Mouse (Mus musculus) neural tube, embryonic 11.5 days (tissue): ENCODE results near the gene Gtf3c4. TPM values are rescaled to one million over a fixed set of nuclear protein-coding genes. Genes with fewer than 3 reads are reported as not detected.

ENCODE experiments used
- ATAC-seq: fragments of 200-750 bp; cut with Nextera tagmentation; 2 replicates; pipeline ENCODE4 v1.8.0; 2017; ENCODE audit warnings: moderate number of reproducible peaks, mild to moderate bottlenecking, moderate TSS enrichment, moderate library complexity; ENCODE audit not compliant: insufficient read depth, low FRiP score, low TSS enrichment
- DNase-seq: peaks from one replicate; pipeline ENCODE4 v3.0.0-alpha.2; 2015; ENCODE audit warnings: low spot score
- H3K27ac ChIP-seq: fragments of 300-500 bp; sonication (generic); 2 replicates; pipeline ENCODE4 v1.5.1; 2014; ENCODE audit warnings: low read depth, mild to moderate bottlenecking, low read length
- H3K27me3 ChIP-seq: fragments of 300-500 bp; sonication (generic); 2 replicates; pipeline ENCODE4 v1.6.1; 2014; ENCODE audit warnings: mild to moderate bottlenecking, low read length, mixed read lengths; ENCODE audit not compliant: control insufficient read depth, insufficient read depth
- H3K36me3 ChIP-seq: fragments of 300-500 bp; sonication (generic); 2 replicates; pipeline ENCODE4 v1.6.1; 2014; ENCODE audit warnings: mild to moderate bottlenecking, low read length, moderate library complexity, mixed read lengths; ENCODE audit not compliant: control insufficient read depth, insufficient read depth
- H3K4me1 ChIP-seq: fragments of 300-500 bp; sonication (generic); 2 replicates; pipeline ENCODE4 v1.6.1; 2014; ENCODE audit warnings: low read length, mixed read lengths; ENCODE audit not compliant: control insufficient read depth, insufficient read depth
- H3K4me2 ChIP-seq: fragments of 300-500 bp; sonication (generic); 2 replicates; pipeline ENCODE4 v1.6.1; 2014; ENCODE audit warnings: low read depth, mild to moderate bottlenecking, moderate library complexity
- H3K4me3 ChIP-seq: fragments of 300-500 bp; sonication (generic); 2 replicates; pipeline ENCODE4 v1.5.1; 2014; ENCODE audit warnings: low read depth, low read length
- H3K9ac ChIP-seq: fragments of 300-500 bp; sonication (generic); 2 replicates; pipeline ENCODE4 v1.6.1; 2014; ENCODE audit warnings: mild to moderate bottlenecking, low read length
- H3K9me3 ChIP-seq: fragments of 300-500 bp; sonication (generic); 2 replicates; pipeline ENCODE4 v1.6.1; 2016; ENCODE audit warnings: low read length; ENCODE audit not compliant: control insufficient read depth
- WGBS: fragments of 180-500 bp; shearing (Covaris S2); extraction: QIAGEN DNeasy Blood & Tissue Kit; methylation state at CpG from one replicate; pipeline ENCODE4 v1.1.7; 2014; 5-methylcytosine and 5-hydroxymethylcytosine counted together
- polyA plus RNA-seq: library from polyadenylated mRNA; unstranded; fragments of >200 nt; fragmentation: Nextera tagmentation; extraction: Ambion mirVana; gene quantifications from 2 replicates; pipeline ENCODE4 v1.2.1, GENCODE M21; 2014

The Gtf3c4 gene
- polyA plus RNA-seq, result 35.9 and 38.7 TPM in 2 replicates

- under 1% methylated on average over 61 of the region's 63 CpGs for WGBS
- Histone ChIP-seq H3K27ac (peak within 1 kb of the TSS; percentile 76), H3K4me3 (peak within 1 kb of the TSS; percentile 92), H3K9me3 (no peaks in the 10 kb centered on the region), H3K4me1 (peaks cover 15% of the 10 kb centered on the region), H3K36me3 (peaks cover 4% of the 10 kb centered on the region), H3K9ac (peak within 1 kb of the TSS; percentile 83), H3K4me2 (peak within 1 kb of the TSS; percentile 90), H3K27me3 (no peaks in the 10 kb centered on the region)
- ATAC-seq (peak; percentile 97), DNase-seq (peak; percentile 95)
Observed at GRCm38 (mm10) chr2:28840222-28840951, at the start of gene Gtf3c4, which contains the start of gene Ddx31. Gene Gtf3c4 (minus strand): TSS chr2:28840360. Gene Ddx31 (plus strand): TSS chr2:28840406.

GRCm38 (mm10) chr2:28884914-28885313, 44.8 kb upstream of the Gtf3c4 start:
- Histone ChIP-seq H3K9me3 (no peaks in the 10 kb centered on the region), H3K4me2 (no peak overlapping the region), H3K36me3 (peaks cover 5% of the 10 kb centered on the region), H3K27me3 (no peaks in the 10 kb centered on the region), H3K9ac (no peak overlapping the region), H3K4me3 (no peak overlapping the region), H3K27ac (no peak overlapping the region), H3K4me1 (no peaks in the 10 kb centered on the region)
- 82% methylated on average over 4 of the region's 4 CpGs for WGBS
- no peak for ATAC-seq
- no peak for DNase-seq

- Histone ChIP-seq H3K27me3 (no peaks in the 10 kb centered on the region), H3K4me3 (no peak overlapping the region), H3K4me2 (no peak overlapping the region), H3K4me1 (no peaks in the 10 kb centered on the region), H3K27ac (no peak overlapping the region), H3K9me3 (no peaks in the 10 kb centered on the region), H3K9ac (no peak overlapping the region), H3K36me3 (peaks cover 5% of the 10 kb centered on the region)
- 85% methylated on average over 6 of the region's 6 CpGs for WGBS
- ATAC-seq (no peak), DNase-seq (no peak)
Observed at GRCm38 (mm10) chr2:28882826-28883485, 42.8 kb upstream of the Gtf3c4 start.

DNA sequence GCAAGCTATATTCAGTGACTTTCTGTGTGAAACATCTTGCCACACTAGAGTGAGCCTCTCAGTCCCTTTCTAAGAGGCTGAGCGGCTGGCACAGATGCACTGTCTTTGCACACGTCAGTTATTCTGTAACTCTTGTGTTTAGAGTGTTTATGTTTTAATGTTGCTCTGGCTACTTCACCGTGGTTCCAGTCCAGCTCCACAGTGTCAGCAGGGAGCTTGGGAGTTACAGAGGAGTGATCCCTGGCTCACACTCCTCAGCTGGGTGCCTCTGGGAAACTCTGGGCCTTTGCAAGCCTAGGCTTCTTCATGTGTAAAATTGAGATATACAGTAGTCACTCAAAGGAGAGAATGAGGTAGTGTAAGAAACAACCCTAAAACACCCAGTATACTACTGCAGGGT, 41.9 kb upstream of the Gtf3c4 start:
- ATAC-seq (no peak), DNase-seq (no peak)
- Histone ChIP-seq H3K9me3 (no peaks in the 10 kb centered on the region), H3K4me3 (no peak overlapping the region), H3K4me2 (no peak overlapping the region), H3K36me3 (peaks cover 3% of the 10 kb centered on the region), H3K4me1 (no peaks in the 10 kb centered on the region), H3K9ac (no peak overlapping the region), H3K27me3 (no peaks in the 10 kb centered on the region), H3K27ac (no peak overlapping the region)
- 92% methylated on average over 3 of the region's 3 CpGs for WGBS

- Histone ChIP-seq H3K4me3 (no peak overlapping the region), H3K27me3 (no peaks in the 10 kb centered on the region), H3K36me3 (peaks cover 2% of the 10 kb centered on the region; the same call in 1 of the 2 replicates), H3K27ac (no peak overlapping the region), H3K9ac (no peak overlapping the region), H3K4me2 (no peak overlapping the region), H3K9me3 (no peaks in the 10 kb centered on the region), H3K4me1 (no peaks in the 10 kb centered on the region)
- ATAC-seq, result no peak
- WGBS, result 96% methylated on average over 3 of the region's 3 CpGs
- no peak for DNase-seq
Observed at GRCm38 (mm10) chr2:28881275-28881674, 41.1 kb upstream of the Gtf3c4 start.

- Histone ChIP-seq H3K4me3 (no peak overlapping the region), H3K27me3 (no peaks in the 10 kb centered on the region), H3K9me3 (no peaks in the 10 kb centered on the region), H3K9ac (no peak overlapping the region), H3K4me1 (no peaks in the 10 kb centered on the region), H3K36me3 (peaks cover 5% of the 10 kb centered on the region; the same call in 1 of the 2 replicates), H3K4me2 (no peak overlapping the region), H3K27ac (no peak overlapping the region)
- no peak for ATAC-seq
- WGBS, result 90% methylated on average over 11 of the region's 11 CpGs
- no peak for DNase-seq
Observed at GRCm38 (mm10) chr2:28875554-28875953, 35.4 kb upstream of the Gtf3c4 start.

- Histone ChIP-seq H3K27me3 (no peaks in the 10 kb centered on the region), H3K4me3 (no peak overlapping the region), H3K9me3 (no peaks in the 10 kb centered on the region), H3K4me2 (no peak overlapping the region), H3K4me1 (no peaks in the 10 kb centered on the region), H3K36me3 (peaks cover 7% of the 10 kb centered on the region), H3K27ac (no peak overlapping the region), H3K9ac (no peak overlapping the region)
- whole genome bisulfite sequencing, result 70% methylated on average over 7 of the region's 7 CpGs
- DNase-seq (no peak), ATAC-seq (no peak)
Observed at GRCm38 (mm10) chr2:28867495-28867894, 27.3 kb upstream of the Gtf3c4 start.

DNA sequence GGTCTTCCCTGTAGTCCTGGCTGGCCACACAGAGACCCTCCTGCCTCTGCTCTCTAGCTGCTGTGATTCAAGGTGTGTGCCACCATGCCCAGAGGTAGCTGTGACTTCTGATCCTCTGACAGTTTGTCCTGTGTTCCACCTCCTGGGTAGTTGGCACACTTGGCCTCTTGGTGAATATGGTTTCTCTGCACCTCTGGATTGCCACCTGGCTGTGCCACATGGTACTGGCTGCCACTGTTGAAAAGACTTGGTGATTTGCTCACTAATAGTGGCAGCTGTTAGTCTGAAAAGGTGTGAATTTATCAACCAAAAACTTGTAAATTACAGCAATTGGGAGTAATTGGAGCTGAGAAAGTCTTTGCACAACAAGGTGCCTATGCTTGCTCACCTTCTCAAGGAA, 23.7 kb upstream of the Gtf3c4 start:
- DNase-seq (no peak), ATAC-seq (no peak)
- Histone ChIP-seq H3K36me3 (peaks cover 9% of the 10 kb centered on the region), H3K27me3 (no peaks in the 10 kb centered on the region), H3K4me3 (no peak overlapping the region), H3K4me1 (no peaks in the 10 kb centered on the region), H3K27ac (no peak overlapping the region), H3K9ac (no peak overlapping the region), H3K9me3 (no peaks in the 10 kb centered on the region), H3K4me2 (no peak overlapping the region)
